Mouse (Mus musculus) adrenal gland, postnatal 25 days (tissue): ENCODE data around the gene Ap1g2. TPM values are rescaled to one million over a fixed set of nuclear protein-coding genes. Genes with fewer than 3 reads are reported as not detected.

Experiments used
- DNase-seq: peaks from one replicate; pipeline ENCODE4 v3.0.0; 2021; ENCODE audit warnings: mixed read lengths
- total RNA-seq: library from RNA; stranded (reverse); gene quantifications from 2 replicates; pipeline ENCODE4 v1.2.3, GENCODE M21; 2021

Gene Ap1g2
- total RNA-seq, 1 experiment from 2014 or later = 32.8 TPM

- peak; percentile 86 for DNase-seq
Observed at GRCm38 (mm10) chr14:55055167-55055834, 51.1 kb downstream of the Ap1g2 start.

GRCm38 (mm10) chr14:55054191-55054749, 52.1 kb downstream of the Ap1g2 start:
- DNase-seq = no peak

- DNase-seq = peak; percentile 28
Observed at GRCm38 (mm10) chr14:55053708-55054190, 52.6 kb downstream of the Ap1g2 start.

GRCm38 (mm10) chr14:55053050-55053449, 53.3 kb downstream of the Ap1g2 start:
- no peak for DNase-seq

- peak; percentile 49 for DNase-seq
Observed at GRCm38 (mm10) chr14:55052496-55052895, 53.9 kb downstream of the Ap1g2 start.

Other genes with a start within 250 kb of the Ap1g2 start
- gene Homez, start 235.6 kb downstream of the Ap1g2 start, total RNA-seq = 14.8 and 19.0 TPM in 2 replicates
- 19.3 and 23.8 TPM in 2 replicates for gene Ppp1r3e, start 229.0 kb downstream of the Ap1g2 start, total RNA-seq
- gene Bcl2l2, start 223.2 kb downstream of the Ap1g2 start, total RNA-seq = 50.0 and 62.2 TPM in 2 replicates
- 10.0 TPM in 1 of 2 replicates, not detected in the other for gene Gm20521, start 223.2 kb downstream of the Ap1g2 start, total RNA-seq
- gene Pabpn1, start 214.1 kb downstream of the Ap1g2 start, total RNA-seq = 195 and 256 TPM in 2 replicates
- 32.9 and 41.6 TPM in 2 replicates for gene Slc22a17, start 193.5 kb downstream of the Ap1g2 start, total RNA-seq
- gene Efs, start 180.5 kb downstream of the Ap1g2 start, total RNA-seq = 2.6 and 3.6 TPM in 2 replicates
- not detected in 2 replicates for gene Il25, start 173.9 kb downstream of the Ap1g2 start, total RNA-seq
- gene Cmtm5, start 170.3 kb downstream of the Ap1g2 start, total RNA-seq = 0.49 and 1.2 TPM in 2 replicates
- not detected in 2 replicates for gene Myh6, start 139.7 kb downstream of the Ap1g2 start, total RNA-seq
- gene Gm17428, start 129.7 kb downstream of the Ap1g2 start, total RNA-seq = not detected in 2 replicates
- not detected in 2 replicates for gene Myh7, start 112.0 kb downstream of the Ap1g2 start, total RNA-seq
- 38.3 and 39.8 TPM in 2 replicates for gene Ngdn, start 91.1 kb downstream of the Ap1g2 start, total RNA-seq
- 9.1 and 9.9 TPM in 2 replicates for gene Zfhx2, start 14.3 kb downstream of the Ap1g2 start, total RNA-seq
- 16.2 and 21.6 TPM in 2 replicates for gene Thtpa, start 11.8 kb downstream of the Ap1g2 start, total RNA-seq
- gene Jph4, start 10.3 kb upstream of the Ap1g2 start, total RNA-seq = 3.8 and 6.6 TPM in 2 replicates
- not detected in 2 replicates for gene Dhrs2, start 115.4 kb upstream of the Ap1g2 start, total RNA-seq